Mouse (Mus musculus): ENCODE results near the gene Gdf2. TPM values are rescaled to one million over a fixed set of nuclear protein-coding genes. Genes with fewer than 3 reads are reported as not detected.

Gene Gdf2
- polyA plus RNA-seq, 1 experiment: not detected

DNA sequence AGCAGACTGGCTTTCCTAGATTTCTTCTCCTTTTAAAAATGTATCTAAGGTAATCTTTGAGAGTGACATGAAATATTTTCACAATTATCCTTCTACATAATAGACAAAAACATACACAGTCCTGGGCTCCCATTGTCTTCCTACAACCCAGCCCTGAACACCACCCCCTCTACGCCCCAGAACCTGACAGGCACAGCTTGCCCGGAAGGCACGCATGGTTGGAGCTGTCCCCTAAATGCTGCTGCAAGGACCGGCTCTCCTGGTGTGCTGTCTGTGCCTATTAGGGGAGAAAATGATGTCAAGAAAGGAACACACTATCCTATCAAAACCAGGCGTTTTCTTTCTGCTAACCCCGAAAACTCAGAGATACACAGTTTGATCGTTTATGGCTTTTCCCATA, 36.9 kb downstream of the Gdf2 start:
- Histone ChIP-seq H3K36me3 (ENCODE audit: control insufficient read depth, insufficient read depth, low read length) (no peaks in the 10 kb centered on the region), H3K27me3 (ENCODE audit: control insufficient read depth, insufficient read depth, low read length) (no peaks in the 10 kb centered on the region), H3K4me1 (ENCODE audit: control insufficient read depth, insufficient read depth, insufficient read length, low read length) (no peaks in the 10 kb centered on the region), H3K27ac (ENCODE audit: insufficient read depth, low read depth, low read length) (no peak overlapping the region), H3K4me3 (ENCODE audit: low read depth, low read length) (no peak overlapping the region)
- no peak for TF ChIP-seq POLR2A (IDR thresholded peaks at IDR 0.05; ENCODE audit: low read depth, low read length)
- TF ChIP-seq CTCF (IDR thresholded peaks at IDR 0.05; ENCODE audit: extremely low read depth, insufficient read length, insufficient replicate concordance, low read depth, low read length): no peak
- WGBS: 37% methylated on average over 7 of the region's 7 CpGs

- no peak within 1 kb of the TSS for H3K4me3 ChIP-seq (ENCODE audit: low read depth, low read length)
- WGBS: 5% methylated on average over 25 of the region's 25 CpGs
These were observed 37.8 kb downstream of the Gdf2 start, which contains the start of gene Zfp488 for GRCm38 (mm10) chr14:33978604-33979059. Zfp488 (minus strand) TSS chr14:33978764.

GRCm38 (mm10) chr14:33989201-33989600, 48.4 kb downstream of the Gdf2 start:
- H3K4me3 ChIP-seq (ENCODE audit: low read depth, low read length): no peak overlapping the region
- no peaks in the 10 kb centered on the region for H3K27me3 ChIP-seq (ENCODE audit: control insufficient read depth, insufficient read depth, low read length)
- no peaks in the 10 kb centered on the region for H3K36me3 ChIP-seq (ENCODE audit: control insufficient read depth, insufficient read depth, low read length)
- 42% methylated on average over 3 of the region's 3 CpGs for WGBS
- no peaks in the 10 kb centered on the region for H3K4me1 ChIP-seq (ENCODE audit: control insufficient read depth, insufficient read depth, insufficient read length, low read length)
- no peak overlapping the region for H3K27ac ChIP-seq (ENCODE audit: insufficient read depth, low read depth, low read length)
- TF ChIP-seq CTCF (IDR thresholded peaks at IDR 0.05; ENCODE audit: extremely low read depth, insufficient read length, insufficient replicate concordance, low read depth, low read length) (no peak), POLR2A (IDR thresholded peaks at IDR 0.05; ENCODE audit: low read depth, low read length) (no peak)

More at GRCm38 (mm10) chr14:33978604-33979059, 37.8 kb downstream of the Gdf2 start, which contains the start of gene Zfp488:
- no peaks in the 10 kb centered on the region for H3K36me3 ChIP-seq (ENCODE audit: control insufficient read depth, insufficient read depth, low read length)
- no peak for TF ChIP-seq CTCF (IDR thresholded peaks at IDR 0.05; ENCODE audit: extremely low read depth, insufficient read length, insufficient replicate concordance, low read depth, low read length)
- TF ChIP-seq POLR2A (IDR thresholded peaks at IDR 0.05; ENCODE audit: low read depth, low read length): no peak
- H3K27ac ChIP-seq (ENCODE audit: insufficient read depth, low read depth, low read length): no peak within 1 kb of the TSS
- H3K4me1 ChIP-seq (ENCODE audit: control insufficient read depth, insufficient read depth, insufficient read length, low read length): no peaks in the 10 kb centered on the region
- H3K27me3 ChIP-seq (ENCODE audit: control insufficient read depth, insufficient read depth, low read length): no peaks in the 10 kb centered on the region

GRCm38 (mm10) chr14:33991971-33992370, 51.1 kb downstream of the Gdf2 start:
- no peak overlapping the region for H3K27ac ChIP-seq (ENCODE audit: insufficient read depth, low read depth, low read length)
- TF ChIP-seq CTCF (IDR thresholded peaks at IDR 0.05; ENCODE audit: extremely low read depth, insufficient read length, insufficient replicate concordance, low read depth, low read length): no peak
- TF ChIP-seq POLR2A (IDR thresholded peaks at IDR 0.05; ENCODE audit: low read depth, low read length): no peak
- no peaks in the 10 kb centered on the region for H3K27me3 ChIP-seq (ENCODE audit: control insufficient read depth, insufficient read depth, low read length)
- H3K4me1 ChIP-seq (ENCODE audit: control insufficient read depth, insufficient read depth, insufficient read length, low read length): no peaks in the 10 kb centered on the region
- no peak overlapping the region for H3K4me3 ChIP-seq (ENCODE audit: low read depth, low read length)
- no peaks in the 10 kb centered on the region for H3K36me3 ChIP-seq (ENCODE audit: control insufficient read depth, insufficient read depth, low read length)
- 64% methylated on average over 4 of the region's 4 CpGs for WGBS

- 89% methylated on average over 9 of the region's 9 CpGs for WGBS
- no peak for TF ChIP-seq POLR2A (IDR thresholded peaks at IDR 0.05; ENCODE audit: low read depth, low read length)
- no peak for TF ChIP-seq CTCF (IDR thresholded peaks at IDR 0.05; ENCODE audit: extremely low read depth, insufficient read length, insufficient replicate concordance, low read depth, low read length)
- H3K27me3 ChIP-seq (ENCODE audit: control insufficient read depth, insufficient read depth, low read length): no peaks in the 10 kb centered on the region
These were observed 52.2 kb downstream of the Gdf2 start for GRCm38 (mm10) chr14:33993051-33993450.

DNA sequence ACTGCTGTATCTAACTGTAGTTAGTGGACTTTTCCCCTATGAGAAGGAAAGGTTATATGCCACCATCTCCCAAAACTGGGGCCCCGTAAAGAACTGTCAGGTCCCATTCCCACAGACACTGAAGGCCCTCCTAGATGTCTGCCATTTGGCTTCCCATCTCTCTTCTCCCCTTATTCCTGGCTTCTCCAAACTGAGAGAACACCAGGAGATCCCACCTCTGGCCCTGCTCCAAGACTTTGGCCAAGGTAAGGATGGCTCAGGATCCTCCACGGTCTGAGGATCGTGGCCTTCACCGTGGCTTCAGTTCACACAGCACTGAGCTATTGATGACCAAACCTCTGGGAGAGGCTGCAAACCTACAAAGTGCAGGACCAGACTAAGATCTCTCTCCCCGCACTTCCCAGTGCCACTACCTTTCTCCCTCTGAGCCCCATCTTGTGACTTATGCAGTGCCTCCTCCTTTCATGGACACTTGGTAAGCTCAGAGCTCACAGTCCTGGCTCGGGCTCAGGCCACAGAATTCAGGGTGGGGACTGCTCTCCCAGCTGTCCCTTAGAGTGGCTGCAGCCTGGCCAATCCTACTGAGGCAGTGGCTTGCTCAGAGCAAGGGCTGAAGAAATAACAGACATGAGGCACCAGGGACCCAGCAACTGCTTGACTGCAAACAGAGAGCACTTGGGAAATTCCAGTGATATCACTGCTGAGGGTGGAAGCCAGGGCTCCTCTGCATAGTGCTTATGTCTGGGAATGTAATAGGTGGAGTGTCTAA, 52.9 kb downstream of the Gdf2 start:
- TF ChIP-seq CTCF (IDR thresholded peaks at IDR 0.05; ENCODE audit: extremely low read depth, insufficient read length, insufficient replicate concordance, low read depth, low read length) (no peak), POLR2A (IDR thresholded peaks at IDR 0.05; ENCODE audit: low read depth, low read length) (no peak)
- no peaks in the 10 kb centered on the region for H3K4me1 ChIP-seq (ENCODE audit: control insufficient read depth, insufficient read depth, insufficient read length, low read length)
- no peaks in the 10 kb centered on the region for H3K36me3 ChIP-seq (ENCODE audit: control insufficient read depth, insufficient read depth, low read length)
- H3K27me3 ChIP-seq (ENCODE audit: control insufficient read depth, insufficient read depth, low read length): no peaks in the 10 kb centered on the region
- H3K4me3 ChIP-seq (ENCODE audit: low read depth, low read length): no peak overlapping the region
- WGBS: 80% methylated on average over 6 of the region's 6 CpGs
- no peak overlapping the region for H3K27ac ChIP-seq (ENCODE audit: insufficient read depth, low read depth, low read length)

More at GRCm38 (mm10) chr14:33993051-33993450, 52.2 kb downstream of the Gdf2 start:
- H3K27ac ChIP-seq (ENCODE audit: insufficient read depth, low read depth, low read length): no peak overlapping the region
- H3K4me3 ChIP-seq (ENCODE audit: low read depth, low read length): no peak overlapping the region
- H3K4me1 ChIP-seq (ENCODE audit: control insufficient read depth, insufficient read depth, insufficient read length, low read length): no peaks in the 10 kb centered on the region
- H3K36me3 ChIP-seq (ENCODE audit: control insufficient read depth, insufficient read depth, low read length): no peaks in the 10 kb centered on the region

Other genes starting within 250 kb of the Gdf2 start
- gene Gdf10, start 17.5 kb upstream of the Gdf2 start, polyA plus RNA-seq (2012; rRNA removed): 1.2 and 1.8 TPM in 2 replicates
- not detected in 2 replicates for gene Rbp3, start 13.0 kb downstream of the Gdf2 start, polyA plus RNA-seq (2012; rRNA removed)
- gene Zfp488, start 37.7 kb downstream of the Gdf2 start, polyA plus RNA-seq (2012; rRNA removed): not detected in 2 replicates
- not detected in 2 replicates for gene Gm30083, start 74.1 kb downstream of the Gdf2 start, polyA plus RNA-seq (2012; rRNA removed)
- not detected in 2 replicates for gene Gm5460, start 75.7 kb downstream of the Gdf2 start, polyA plus RNA-seq (2012; rRNA removed)
- not detected in 2 replicates for gene Antxrl, start 111.7 kb downstream of the Gdf2 start, polyA plus RNA-seq (2012; rRNA removed)
- gene Anxa8, start 144.9 kb downstream of the Gdf2 start, polyA plus RNA-seq (2012; rRNA removed): 0.11 and 0.50 TPM in 2 replicates
- not detected in 2 replicates for gene A630023A22Rik, start 161.7 kb downstream of the Gdf2 start, polyA plus RNA-seq (2012; rRNA removed)
- 0.14 and 0.91 TPM in 2 replicates for gene Npy4r, start 211.4 kb downstream of the Gdf2 start, polyA plus RNA-seq (2012; rRNA removed)